In the genomic region with DNA sequence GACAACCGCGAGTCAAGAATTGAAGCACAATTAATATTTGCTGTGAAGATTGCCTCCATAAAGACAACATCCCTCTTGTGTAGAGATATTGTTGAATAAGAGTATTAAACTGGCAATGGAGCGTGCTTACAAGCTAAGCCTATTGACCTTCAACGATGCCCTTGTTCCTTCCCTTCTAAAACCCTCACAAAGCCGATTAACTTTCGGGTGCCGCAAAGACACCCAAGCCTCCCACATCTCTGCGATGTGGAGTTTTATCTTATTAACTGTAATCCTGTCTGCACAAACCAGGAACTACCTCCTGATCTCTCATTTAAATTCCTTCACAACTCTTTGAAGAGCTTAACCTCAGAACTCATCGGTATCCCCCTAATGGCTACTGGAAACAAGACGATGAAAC, we compare ENCODE assay signal across 22 mouse cellular contexts.
"Had no signal": no experiment of that assay in that cellular context is flagged by ENCODE, and none has a peak within 500 bp of the region (broad histone marks: within the 10 kb centered on the region; RNA-seq: fewer than 3 reads in every experiment).

No protein-coding gene starts in this region.

- H3K4me1 ChIP-seq: heart, embryonic 12.5 days; hindbrain, embryonic 10.5 days; hindbrain, embryonic 12.5 days; intestine, embryonic 15.5 days; limb, embryonic 10.5 days; limb, embryonic 12.5 days; liver, embryonic 13.5 days had no signal

- H3K27me3 ChIP-seq: heart, embryonic 12.5 days; hindbrain, embryonic 12.5 days; intestine, embryonic 15.5 days; limb, embryonic 12.5 days; liver, embryonic 13.5 days had no signal

- H3K4me3 ChIP-seq: gastrocnemius, adult 2 months; heart, embryonic 12.5 days; hindbrain, embryonic 10.5 days; hindbrain, embryonic 12.5 days; intestine, embryonic 15.5 days; layer of hippocampus, adult 2 months; left cerebral cortex, adult 2 months; limb, embryonic 10.5 days; limb, embryonic 12.5 days; liver, embryonic 13.5 days had no signal

- H3K27ac ChIP-seq: gastrocnemius, adult 2 months; hindbrain, embryonic 10.5 days; hindbrain, embryonic 12.5 days; hindbrain, embryonic 14.5 days; intestine, embryonic 15.5 days; layer of hippocampus, adult 2 months; left cerebral cortex, adult 2 months; limb, embryonic 10.5 days; limb, embryonic 12.5 days; liver, embryonic 13.5 days had no signal

- DNase-seq: gastrocnemius, adult 2 months; gastrocnemius, postnatal 10 days; gastrocnemius, postnatal 25 days; heart, adult 18-20 months; heart, postnatal 10 days; heart, postnatal 4 days; kidney, adult 18-20 months; kidney, adult 8-10 months; kidney, postnatal 10 days; kidney, postnatal 25 days; kidney, postnatal 4 days; liver; liver, embryonic 13.5 days had no signal

- H3K36me3 ChIP-seq: hindbrain, embryonic 10.5 days; hindbrain, embryonic 12.5 days; intestine, embryonic 15.5 days; limb, embryonic 10.5 days; limb, embryonic 12.5 days; liver, embryonic 13.5 days had no signal

- H3K9me3 ChIP-seq: intestine, embryonic 15.5 days had no signal
